Mouse (Mus musculus) ZHBTc4 (cell line): ENCODE data around the gene Tlx1.

Source experiments
- DNase-seq: peaks from one replicate; pipeline ENCODE4 v3.0.0-alpha.2; 2011; ENCODE audit warnings: low read depth, low spot score

Gene Tlx1

GRCm38 (mm10) chr19:45150490-45151181, at the start of gene Tlx1:
Gene Tlx1, plus strand, starts transcription at chr19:45150680.
- peak; percentile 83 for DNase-seq

- no peak for DNase-seq
These were observed 44.9 kb upstream of the Tlx1 start for GRCm38 (mm10) chr19:45105591-45105990.

GRCm38 (mm10) chr19:45106689-45107088, 43.8 kb upstream of the Tlx1 start:
- peak; percentile 84 for DNase-seq

- peak; percentile 72 for DNase-seq
These were observed 39.8 kb upstream of the Tlx1 start for GRCm38 (mm10) chr19:45110681-45111080.

- peak; percentile 88 for DNase-seq
These were observed 38.0 kb upstream of the Tlx1 start for GRCm38 (mm10) chr19:45112444-45112843.

- peak; percentile 86 for DNase-seq
These were observed 36.6 kb upstream of the Tlx1 start for GRCm38 (mm10) chr19:45113791-45114460.

GRCm38 (mm10) chr19:45114772-45115171, 35.7 kb upstream of the Tlx1 start:
- no peak for DNase-seq

GRCm38 (mm10) chr19:45116798-45117197, 33.7 kb upstream of the Tlx1 start:
- peak; percentile 68 for DNase-seq

- no peak for DNase-seq
These were observed 18.4 kb upstream of the Tlx1 start for GRCm38 (mm10) chr19:45131966-45132628.

- peak; percentile 56 for DNase-seq
These were observed 7.9 kb upstream of the Tlx1 start for GRCm38 (mm10) chr19:45142531-45142930.

- DNase-seq = peak; percentile 96
These were observed 7.1 kb upstream of the Tlx1 start for GRCm38 (mm10) chr19:45143214-45143895.

- DNase-seq = no peak
These were observed 3.4 kb upstream of the Tlx1 start for GRCm38 (mm10) chr19:45147071-45147470.

GRCm38 (mm10) chr19:45151361-45152182, 1.1 kb downstream of the Tlx1 start:
- peak; percentile 55 for DNase-seq

- peak; percentile 35 for DNase-seq
These were observed 1.7 kb downstream of the Tlx1 start for GRCm38 (mm10) chr19:45152183-45152650.

GRCm38 (mm10) chr19:45153311-45154058, 3.0 kb downstream of the Tlx1 start:
- DNase-seq = peak; percentile 65

- no peak for DNase-seq
These were observed 3.5 kb downstream of the Tlx1 start for GRCm38 (mm10) chr19:45154059-45154386.

- peak; percentile 51 for DNase-seq
These were observed 4.0 kb downstream of the Tlx1 start for GRCm38 (mm10) chr19:45154521-45154920.

GRCm38 (mm10) chr19:45155141-45155790, 4.8 kb downstream of the Tlx1 start:
- peak; percentile 35 for DNase-seq

- peak; percentile 51 for DNase-seq
These were observed 5.3 kb downstream of the Tlx1 start for GRCm38 (mm10) chr19:45155791-45156186.

- no peak for DNase-seq
These were observed 5.9 kb downstream of the Tlx1 start for GRCm38 (mm10) chr19:45156381-45156780.
